Mouse (Mus musculus) MEL (cell line): Measurements from ENCODE around the gene Slc44a4. TPM values are rescaled to one million over a fixed set of nuclear protein-coding genes. Genes with fewer than 3 reads are reported as not detected.
"Not testable (repeated sequence)": the region's sequence is repeated elsewhere in the genome, so short reads cannot be mapped to it uniquely, and the experiment has no call there.

Experiments
- DNase-seq: peaks from one replicate; pipeline ENCODE4 v3.0.0; 2011; ENCODE audit warnings: low read depth, low spot score
- H3K27ac ChIP-seq: 2 replicates; pipeline ENCODE4 v1.5.1; 2012; ENCODE audit warnings: low read depth, mild to moderate bottlenecking, control low read depth, low read length, moderate library complexity; ENCODE audit not compliant: control insufficient read depth
- H3K27me3 ChIP-seq, 2 experiments: fragments of 150-350 bp in 1 of 2; sonication (generic) in 1 of 2; 2 replicates each; pipeline ENCODE4 v1.6.1; 2012; ENCODE audit warnings: low read length in 2 of 2, mild to moderate bottlenecking in 2 of 2, improper control_type of control experiment in 1 of 2, moderate library complexity in 1 of 2; ENCODE audit not compliant: insufficient read depth in 2 of 2, control insufficient read depth in 1 of 2
- H3K36me3 ChIP-seq, 2 experiments: 2 replicates each; pipeline ENCODE4 v1.6.1; 2012 to 2014; ENCODE audit warnings: low read length in 2 of 2, improper control_type of control experiment in 1 of 2, inconsistent platforms in 1 of 2, mild to moderate bottlenecking in 1 of 2; ENCODE audit not compliant: insufficient read depth in 2 of 2, control insufficient read depth in 1 of 2
- H3K4me1 ChIP-seq, 2 experiments: fragments of 150-350 bp in 1 of 2; sonication (generic) in 1 of 2; 2 replicates each; pipeline ENCODE4 v1.6.1; 2012; ENCODE audit warnings: low read length in 2 of 2, improper control_type of control experiment in 1 of 2, mild to moderate bottlenecking in 1 of 2; ENCODE audit not compliant: insufficient read depth in 2 of 2, control insufficient read depth in 1 of 2
- H3K4me3 ChIP-seq, 2 experiments: fragments of 150-350 bp in 1 of 2; sonication (generic) in 1 of 2; 2 replicates each; pipeline ENCODE4 v1.5.1; 2012; ENCODE audit warnings: low read depth in 2 of 2, low read length in 2 of 2, mild to moderate bottlenecking in 2 of 2, moderate library complexity in 2 of 2, control low read depth in 1 of 2, improper control_type of control experiment in 1 of 2; ENCODE audit not compliant: control insufficient read depth in 1 of 2, insufficient read depth in 1 of 2
- H3K79me2 ChIP-seq: 2 replicates; pipeline ENCODE4 v1.6.1; 2012; ENCODE audit warnings: mild to moderate bottlenecking, low read length, moderate library complexity; ENCODE audit not compliant: control insufficient read depth, poor library complexity, insufficient read depth
- H3K9ac ChIP-seq: 2 replicates; pipeline ENCODE4 v1.6.1; 2012; ENCODE audit warnings: low read depth, mild to moderate bottlenecking, control low read depth, low read length, moderate library complexity; ENCODE audit not compliant: control insufficient read depth, poor library complexity, severe bottlenecking
- H3K9me3 ChIP-seq: fragments of 150-350 bp; sonication (generic); replicated peaks from 2 replicates; pipeline ENCODE4 v1.6.1; 2012; ENCODE audit warnings: mild to moderate bottlenecking, low read length, improper control_type of control experiment, moderate library complexity; ENCODE audit not compliant: insufficient read depth
- BHLHE40 ChIP-seq: IDR thresholded peaks from 2 replicates; pipeline ENCODE4 v1.6.1; 2012; ENCODE audit warnings: low read depth, mild to moderate bottlenecking, inconsistent platforms, low read length, improper control_type of control experiment, borderline replicate concordance
- CTCF ChIP-seq, 3 experiments: IDR thresholded peaks in 2 of 3; conservative IDR thresholded peaks in 1 of 3; 2 replicates each; pipeline ENCODE4 v1.5.1; 2011 to 2012; ENCODE audit warnings: low read length in 3 of 3, low read depth in 2 of 3, mild to moderate bottlenecking in 2 of 3, improper control_type of control experiment in 1 of 3, inconsistent platforms in 1 of 3, mixed read lengths in 1 of 3, moderate library complexity in 1 of 3; ENCODE audit not compliant: control insufficient read depth in 1 of 3, insufficient read depth in 1 of 3, poor library complexity in 1 of 3, severe bottlenecking in 1 of 3
- EP300 ChIP-seq, 2 experiments: IDR thresholded peaks; 2 replicates each; pipeline ENCODE4 v1.6.1; 2011; ENCODE audit warnings: improper control_type of control experiment in 2 of 2, low read length in 2 of 2, low read depth in 1 of 2, mild to moderate bottlenecking in 1 of 2
- GATA1 ChIP-seq: IDR thresholded peaks from 2 replicates; pipeline ENCODE4 v1.6.1; 2011; ENCODE audit warnings: low read depth, low read length, improper control_type of control experiment
- HCFC1 ChIP-seq: IDR thresholded peaks from 2 replicates; pipeline ENCODE4 v1.6.1; 2012; ENCODE audit warnings: low read depth, mild to moderate bottlenecking, inconsistent platforms, low read length, improper control_type of control experiment, moderate library complexity
- KAT2A ChIP-seq: conservative IDR thresholded peaks from 2 replicates; pipeline ENCODE4 v1.6.1; 2012; ENCODE audit warnings: low read depth, low read length, improper control_type of control experiment, inconsistent platforms
- MAFK ChIP-seq: IDR thresholded peaks from 2 replicates; pipeline ENCODE4 v1.6.1; 2011; ENCODE audit warnings: low read depth, mild to moderate bottlenecking, low read length, improper control_type of control experiment, borderline replicate concordance
- MYB ChIP-seq: IDR thresholded peaks from 2 replicates; pipeline ENCODE4 v1.6.1; 2011; ENCODE audit warnings: mild to moderate bottlenecking, low read depth, low read length, improper control_type of control experiment
- NELFE ChIP-seq: IDR thresholded peaks from 2 replicates; pipeline ENCODE4 v1.6.1; 2011; ENCODE audit warnings: low read depth, low read length, improper control_type of control experiment
- POLR2AphosphoS5 ChIP-seq: IDR thresholded peaks from 2 replicates; pipeline ENCODE4 v1.6.1; 2012; ENCODE audit warnings: low read depth, borderline replicate concordance, mild to moderate bottlenecking, inconsistent platforms, low read length, moderate library complexity, mixed read lengths
- RCOR1 ChIP-seq: IDR thresholded peaks from 2 replicates; pipeline ENCODE4 v1.6.1; 2012; ENCODE audit warnings: low read depth, mild to moderate bottlenecking, inconsistent platforms, low read length, improper control_type of control experiment
- USF2 ChIP-seq, 2 experiments: IDR thresholded peaks; 2 replicates each; pipeline ENCODE4 v1.6.1; 2011 to 2012; ENCODE audit warnings: improper control_type of control experiment in 2 of 2, low read length in 2 of 2, borderline replicate concordance in 1 of 2, inconsistent platforms in 1 of 2, low read depth in 1 of 2, mild to moderate bottlenecking in 1 of 2; ENCODE audit not compliant: insufficient read depth in 1 of 2
- ZKSCAN1 ChIP-seq: IDR thresholded peaks from 2 replicates; pipeline ENCODE4 v1.6.1; 2012; ENCODE audit warnings: low read depth, mild to moderate bottlenecking, inconsistent platforms, low read length, improper control_type of control experiment, moderate library complexity
- ZNF384 ChIP-seq: IDR thresholded peaks from 2 replicates; pipeline ENCODE4 v1.6.1; 2012; ENCODE audit warnings: low read depth, mild to moderate bottlenecking, inconsistent platforms, low read length, improper control_type of control experiment
- polyA plus RNA-seq, 2 experiments: library from polyadenylated mRNA; stranded (reverse) in 1 of 2; unstranded in 1 of 2; fragments of >175 nt in 1 of 2; fragments of >200 nt in 1 of 2; gene quantifications; 2 replicates each; pipeline versions ENCODE4 v1.2.1 to v1.2.4; 2012; ENCODE audit warnings: low replicate concordance in 2 of 2, low read depth in 1 of 2; ENCODE audit not compliant: insufficient read length in 2 of 2, insufficient read depth in 1 of 2, missing spikeins in 1 of 2
- total RNA-seq: library from RNA; depleted of rRNA; stranded (reverse); fragments of 300-350 nt; gene quantifications from 2 replicates; pipeline ENCODE4 v1.2.3, GENCODE M21; 2012

Slc44a4 gene
- total and polyA plus RNA-seq, 3 experiments = 0.06 to 0.12 TPM; not detected in 1

GRCm38 (mm10) chr17:34964640-34965049 lies 50.4 kb downstream of the Slc44a4 start:
- TF ChIP-seq RCOR1 (no peak), MYB (no peak), KAT2A (no peak), USF2 (IDR thresholded peaks at IDR 0.05; ENCODE audit: borderline replicate concordance in 1 of 2, insufficient read depth in 1 of 2, low read depth in 1 of 2, low read length in 2 of 2) (no peak), MAFK (no peak), POLR2AphosphoS5 (no peak), EP300 (IDR thresholded peaks at IDR 0.05; ENCODE audit: low read depth in 1 of 2, low read length in 2 of 2) (no peak), HCFC1 (no peak), BHLHE40 (no peak)
- Histone ChIP-seq H3K36me3 (no peaks in the 10 kb centered on the region), H3K9me3 (no peaks in the 10 kb centered on the region), H3K79me2 (no peaks in the 10 kb centered on the region), H3K27me3 (no peaks in the 10 kb centered on the region), H3K27ac (no peak overlapping the region), H3K4me1 (peaks cover 0 to 4% of the 10 kb centered on the region in 2 experiments; a peak in 1 of 4 replicates), H3K4me3 (no peak overlapping the region), H3K9ac (no peak overlapping the region)
- DNase-seq = no peak

- Histone ChIP-seq H3K79me2 (no peaks in the 10 kb centered on the region), H3K36me3 (no peaks in the 10 kb centered on the region), H3K4me3 (no peak overlapping the region), H3K4me1 (peaks cover 0 to 4% of the 10 kb centered on the region in 2 experiments; a peak in 1 of 4 replicates), H3K27me3 (no peaks in the 10 kb centered on the region), H3K9ac (no peak overlapping the region), H3K27ac (no peak overlapping the region), H3K9me3 (no peaks in the 10 kb centered on the region)
- DNase-seq = no peak
- TF ChIP-seq NELFE = no peak
- TF ChIP-seq GATA1 = no peak
- no peak for TF ChIP-seq ZKSCAN1
- TF ChIP-seq MYB = no peak
- TF ChIP-seq CTCF (IDR thresholded peaks at IDR 0.05 in 2 of 3, conservative IDR thresholded peaks at IDR 0.05 in 1 of 3; ENCODE audit: control insufficient read depth in 1 of 3, insufficient read depth in 1 of 3, low read depth in 2 of 3, low read length in 3 of 3, poor library complexity in 1 of 3, severe bottlenecking in 1 of 3) = no peak
- no peak for TF ChIP-seq EP300 (IDR thresholded peaks at IDR 0.05; ENCODE audit: low read depth in 1 of 2, low read length in 2 of 2)
- no peak for TF ChIP-seq BHLHE40
- TF ChIP-seq ZNF384 = no peak
Measured at GRCm38 (mm10) chr17:34965627-34966026, 51.4 kb downstream of the Slc44a4 start.

- H3K9ac ChIP-seq, H3K9me3 ChIP-seq, H3K79me2 ChIP-seq, H3K4me3 ChIP-seq, H3K27ac ChIP-seq, H3K27me3 ChIP-seq, DNase-seq, H3K36me3 ChIP-seq, H3K4me1 ChIP-seq: not testable (repeated sequence)
Measured at GRCm38 (mm10) chr17:34969822-34970221, 55.6 kb downstream of the Slc44a4 start, which contains the start of gene Gm20481. Gm20481 (plus strand) TSS chr17:34969912.

GRCm38 (mm10) chr17:34970850-34971249 lies 56.6 kb downstream of the Slc44a4 start:
- not testable (repeated sequence) for H3K27me3 ChIP-seq, H3K4me3 ChIP-seq, DNase-seq

GRCm38 (mm10) chr17:34971694-34972068 lies 57.4 kb downstream of the Slc44a4 start:
- not testable (repeated sequence) for H3K79me2 ChIP-seq, H3K27ac ChIP-seq, H3K36me3 ChIP-seq, H3K9me3 ChIP-seq, H3K4me3 ChIP-seq, H3K9ac ChIP-seq, H3K27me3 ChIP-seq, H3K4me1 ChIP-seq, DNase-seq

More at GRCm38 (mm10) chr17:34970850-34971249, 56.6 kb downstream of the Slc44a4 start:
- not testable (repeated sequence) for H3K79me2 ChIP-seq, H3K4me1 ChIP-seq, H3K9me3 ChIP-seq, H3K36me3 ChIP-seq, H3K27ac ChIP-seq, H3K9ac ChIP-seq
